Mouse (Mus musculus): ENCODE measurements around the gene Kcnn1. TPM values are rescaled to one million over a fixed set of nuclear protein-coding genes. Genes with fewer than 3 reads are reported as not detected.
A peak's percentile ranks its signal among the peaks of the same experiment; 100 is the strongest.

Gene Kcnn1
- total RNA-seq, 1 experiment from 2014 or later = not detected

DNA sequence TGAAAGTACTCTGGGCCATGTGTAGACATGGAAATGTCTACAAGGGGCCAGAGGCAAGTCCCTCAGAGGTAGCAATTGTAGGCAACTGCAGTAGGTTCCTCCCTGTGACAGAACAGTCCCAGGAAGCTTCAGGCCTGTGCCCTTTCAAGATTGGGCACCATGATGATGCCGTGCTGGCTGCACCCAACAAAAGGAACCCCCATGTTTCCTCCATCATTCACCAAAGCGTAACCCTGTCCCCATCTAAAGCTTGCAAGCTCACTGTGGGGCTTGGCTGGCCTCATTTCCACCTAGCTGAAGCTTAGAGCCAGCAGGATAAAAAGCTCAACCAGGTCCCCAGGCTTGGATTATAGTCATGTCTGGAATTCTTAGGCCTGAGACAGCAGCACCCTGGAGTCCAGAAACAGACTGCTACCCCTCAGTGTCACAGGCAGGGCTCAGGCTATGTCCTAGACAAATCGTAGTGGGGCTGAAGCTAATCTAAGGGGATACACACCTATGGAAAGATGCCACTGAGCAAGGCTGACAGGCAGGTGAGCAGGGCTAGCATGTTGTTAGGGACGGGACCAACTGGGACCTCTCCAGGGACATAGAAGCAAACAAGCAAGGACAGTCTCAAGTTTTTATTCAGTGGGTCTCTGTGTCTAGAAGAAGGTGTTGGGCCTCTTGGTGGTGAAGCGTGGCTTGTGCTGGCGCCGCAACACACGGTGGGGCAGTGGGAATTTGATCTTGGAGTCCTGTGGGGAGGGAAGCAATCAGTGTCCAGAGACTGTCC is 31.9 kb upstream of the Kcnn1 start:
- ATAC-seq (replicated peaks; ENCODE audit: insufficient number of reproducible peaks, low FRiP score, low TSS enrichment, poor library complexity, severe bottlenecking) = no peak

DNA sequence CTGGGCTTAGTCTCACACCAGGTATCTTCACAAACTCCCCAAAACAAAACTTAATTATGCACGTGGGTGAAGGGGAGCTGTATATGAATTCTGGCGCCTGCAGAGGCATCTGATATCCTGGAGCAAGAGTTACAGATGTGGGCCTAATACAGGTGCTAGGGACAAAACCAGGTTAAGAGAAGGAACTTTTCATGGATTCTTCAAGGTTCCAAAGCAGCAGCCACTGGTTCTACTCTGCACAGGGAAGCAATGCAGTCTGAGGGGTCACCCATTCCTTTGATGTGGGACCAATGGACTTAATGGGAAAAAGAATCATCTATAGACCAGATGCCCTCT is 31.3 kb upstream of the Kcnn1 start:
- ATAC-seq (replicated peaks; ENCODE audit: insufficient number of reproducible peaks, low FRiP score, low TSS enrichment, poor library complexity, severe bottlenecking) = no peak

DNA sequence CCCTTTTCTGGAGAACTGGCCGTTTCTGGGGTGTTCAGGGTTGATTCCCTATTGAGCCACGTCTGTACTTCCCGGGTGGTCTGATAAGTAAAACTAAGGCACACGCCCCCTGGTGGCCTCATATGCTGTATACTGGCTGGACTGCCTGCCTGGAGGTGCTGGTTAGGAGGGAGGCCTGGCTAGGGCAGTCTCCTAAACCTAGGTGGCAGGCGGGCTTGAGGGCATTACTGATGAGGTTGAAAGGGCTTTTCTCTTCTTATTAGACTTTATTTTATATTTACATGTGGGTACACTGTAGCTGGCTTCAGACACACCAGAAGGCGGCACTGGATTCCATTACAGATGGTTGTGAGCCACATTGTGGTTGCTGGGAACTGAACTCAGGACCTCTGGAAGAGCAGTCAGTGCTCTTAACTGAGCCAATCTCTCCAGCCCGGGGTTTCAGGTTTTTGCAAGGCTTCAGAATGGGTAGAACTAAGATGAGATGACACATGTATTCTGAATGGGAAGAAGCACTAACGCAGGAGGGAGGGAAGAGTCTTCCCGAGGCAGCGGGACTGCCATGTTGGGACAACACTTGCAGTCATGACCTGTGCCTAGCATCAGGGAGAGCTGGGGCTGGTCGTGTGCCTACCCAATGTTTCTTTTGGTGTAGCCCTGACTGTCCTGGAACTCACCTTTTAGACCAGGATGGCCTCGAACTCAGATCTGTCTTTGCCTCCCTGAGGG is 30.8 kb upstream of the Kcnn1 start:
- ATAC-seq (replicated peaks; ENCODE audit: insufficient number of reproducible peaks, low FRiP score, low TSS enrichment, poor library complexity, severe bottlenecking) = no peak

DNA sequence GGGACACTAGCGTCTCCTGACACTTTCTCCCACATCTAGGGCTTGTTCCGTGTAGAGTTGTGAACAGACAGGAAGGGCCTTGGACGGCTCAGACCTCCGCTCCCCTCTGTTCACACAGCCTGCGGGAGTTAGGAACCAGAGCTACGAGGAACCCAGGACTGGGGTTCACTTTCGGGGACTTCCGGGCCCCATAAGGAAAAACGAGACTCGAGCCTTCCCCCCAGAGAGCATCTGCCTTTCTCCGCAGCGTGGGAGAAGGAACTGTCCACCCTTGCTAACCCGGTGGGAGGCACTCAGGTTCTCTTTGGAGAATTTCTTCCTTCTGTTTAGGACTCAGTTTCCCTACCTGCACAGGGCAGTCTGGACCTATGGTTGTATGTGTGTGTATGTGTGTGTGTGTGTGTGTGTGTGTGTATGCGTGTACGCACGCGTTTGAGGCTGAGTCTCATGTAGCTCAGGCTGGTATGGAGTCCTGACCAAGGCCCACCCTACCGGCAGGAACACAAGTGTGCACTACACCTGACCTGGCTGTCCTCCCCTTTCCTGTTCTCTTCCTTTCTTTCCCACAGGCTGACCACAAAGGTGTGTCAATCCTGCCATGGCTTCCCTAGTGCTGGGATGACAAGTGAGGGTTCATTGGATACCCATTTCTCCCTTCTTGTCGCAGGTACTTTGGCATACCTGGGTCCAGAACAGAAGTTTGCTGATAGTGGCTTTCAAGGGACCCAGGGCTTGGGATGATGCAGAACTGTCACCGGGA is 30.0 kb upstream of the Kcnn1 start:
- ATAC-seq (replicated peaks; ENCODE audit: insufficient number of reproducible peaks, low FRiP score, low TSS enrichment, poor library complexity, severe bottlenecking) = no peak

DNA sequence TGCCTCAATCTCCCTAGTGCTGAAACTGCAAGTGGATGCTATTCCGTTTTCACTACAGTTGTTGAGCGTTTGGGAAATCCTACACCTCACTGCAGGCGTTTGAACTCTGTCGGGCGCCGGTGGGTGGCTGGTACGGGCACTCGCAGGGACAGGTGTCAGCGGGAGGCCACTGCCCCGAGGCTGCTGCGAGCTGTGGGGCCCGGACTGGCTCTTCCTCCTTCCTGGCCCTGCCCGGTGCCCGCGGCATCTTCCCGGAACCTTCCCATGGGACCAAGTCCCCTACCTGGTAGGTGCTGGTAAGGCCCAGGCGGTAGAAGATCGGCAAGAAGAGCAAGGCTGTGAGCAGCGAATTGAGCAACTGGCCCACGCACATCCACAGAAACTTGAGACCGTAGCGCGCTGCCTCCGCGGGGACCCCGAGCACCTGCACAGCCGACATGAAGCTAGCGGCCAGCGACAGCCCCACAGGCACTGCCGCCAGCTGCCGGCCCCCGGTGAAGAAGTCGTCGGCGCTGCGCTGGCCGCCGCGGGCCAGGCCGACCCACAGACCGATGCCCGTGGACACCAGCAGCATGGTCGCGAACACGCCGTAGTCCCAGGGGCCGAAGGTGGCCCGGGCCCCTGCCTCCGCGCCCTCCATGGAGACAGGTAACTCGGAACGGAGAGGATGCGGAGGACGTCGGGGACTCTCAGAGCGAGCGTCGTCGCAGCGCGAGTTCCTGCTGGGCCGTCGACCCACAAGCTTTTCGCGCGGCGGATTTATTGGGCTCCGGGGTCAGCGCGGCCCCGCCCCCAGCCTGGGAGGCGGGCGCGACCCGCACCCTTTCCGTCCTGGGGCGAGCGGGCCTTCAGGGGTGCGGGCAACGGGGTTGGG is 29.2 kb upstream of the Kcnn1 start, which contains the start of gene Slc5a5:
Gene Slc5a5 (minus strand): TSS at position 736 of the 874 bp plus-strand sequence.
- no peak for ATAC-seq (replicated peaks; ENCODE audit: insufficient number of reproducible peaks, low FRiP score, low TSS enrichment, poor library complexity, severe bottlenecking)

DNA sequence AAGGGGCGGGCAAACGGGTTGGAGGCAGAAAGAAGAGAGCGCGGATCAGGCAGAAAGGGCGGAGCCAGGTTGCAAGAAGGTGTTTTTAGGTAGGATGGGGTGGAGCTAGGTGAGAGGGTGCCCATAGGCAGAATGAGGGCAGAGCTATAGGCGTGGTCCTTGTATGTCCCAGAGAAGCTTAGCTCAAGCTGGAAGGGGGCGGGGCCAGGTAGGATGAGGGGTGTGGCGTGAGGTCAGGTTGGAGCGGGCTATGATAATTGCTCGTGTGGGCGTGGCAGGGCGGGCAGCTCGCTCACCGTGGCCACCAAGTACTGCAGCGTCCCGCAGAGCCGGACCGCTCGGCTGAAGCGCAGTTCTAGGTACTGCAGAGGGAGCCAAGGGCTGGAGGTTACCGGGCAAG is 28.3 kb upstream of the Kcnn1 start:
- ATAC-seq (replicated peaks; ENCODE audit: insufficient number of reproducible peaks, low FRiP score, low TSS enrichment, poor library complexity, severe bottlenecking) = no peak

DNA sequence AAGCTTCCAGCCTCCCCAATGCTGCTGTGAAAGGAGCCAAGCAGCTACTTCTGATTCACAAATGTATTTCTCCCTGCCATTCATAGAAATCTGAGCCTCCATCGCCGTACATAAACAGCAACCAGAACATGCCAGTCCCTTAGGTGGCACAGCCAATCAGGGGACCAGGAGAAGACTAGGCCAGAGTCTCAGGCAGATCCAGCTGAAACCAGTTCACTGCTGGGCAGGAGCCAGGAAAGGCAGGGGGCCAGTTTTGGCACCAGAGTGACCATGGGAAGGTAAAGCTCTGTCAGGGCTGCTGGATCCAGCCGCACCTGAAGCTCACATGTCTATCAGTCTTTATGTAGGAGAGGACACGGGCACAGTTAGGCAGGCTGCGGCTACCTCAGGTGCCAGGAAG is 27.6 kb upstream of the Kcnn1 start:
- ATAC-seq (replicated peaks; ENCODE audit: insufficient number of reproducible peaks, low FRiP score, low TSS enrichment, poor library complexity, severe bottlenecking) = no peak

DNA sequence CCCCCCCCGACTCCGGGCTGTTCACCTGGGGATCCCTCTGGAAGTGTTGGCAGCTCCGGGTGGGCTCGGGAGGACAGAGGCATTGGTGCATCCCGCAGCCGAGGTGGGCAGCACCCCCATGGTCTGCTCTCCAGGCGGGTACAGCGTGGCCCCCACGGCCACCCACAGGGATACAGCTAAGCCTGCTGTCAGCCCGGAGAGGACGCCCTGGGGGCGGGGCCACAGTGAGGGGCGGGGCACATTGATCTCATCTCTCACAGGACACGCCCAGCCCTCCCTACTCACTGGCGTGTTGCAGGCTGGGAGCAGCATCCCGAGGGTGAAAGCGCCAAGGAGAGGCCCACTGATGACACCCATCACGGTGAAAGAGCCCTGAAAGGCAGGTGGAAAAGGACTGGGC is 24.6 kb upstream of the Kcnn1 start:
- ATAC-seq (replicated peaks; ENCODE audit: insufficient number of reproducible peaks, low FRiP score, low TSS enrichment, poor library complexity, severe bottlenecking) = no peak

DNA sequence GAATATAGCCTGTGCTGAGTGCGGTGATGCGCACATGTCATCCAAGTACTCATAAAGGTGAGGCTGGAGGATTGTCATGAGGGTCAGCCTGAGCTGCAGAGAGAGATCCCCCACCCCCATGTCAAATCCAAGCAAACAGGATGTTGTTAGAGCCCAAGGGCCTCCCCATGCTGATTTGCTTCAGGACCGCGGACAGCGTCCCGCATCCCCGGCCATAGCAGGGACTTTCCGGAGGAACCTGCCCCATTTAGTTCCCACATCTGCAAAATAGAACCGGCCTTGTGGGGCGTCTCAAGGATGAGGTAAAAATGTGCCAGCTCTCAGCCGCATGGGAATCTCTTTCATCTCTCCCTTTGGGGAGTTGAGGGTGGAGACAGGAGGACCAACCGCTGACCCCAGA is 22.6 kb upstream of the Kcnn1 start:
- no peak; the same call in 1 of the 2 replicates for ATAC-seq (replicated peaks; ENCODE audit: insufficient number of reproducible peaks, low FRiP score, low TSS enrichment, poor library complexity, severe bottlenecking)

DNA sequence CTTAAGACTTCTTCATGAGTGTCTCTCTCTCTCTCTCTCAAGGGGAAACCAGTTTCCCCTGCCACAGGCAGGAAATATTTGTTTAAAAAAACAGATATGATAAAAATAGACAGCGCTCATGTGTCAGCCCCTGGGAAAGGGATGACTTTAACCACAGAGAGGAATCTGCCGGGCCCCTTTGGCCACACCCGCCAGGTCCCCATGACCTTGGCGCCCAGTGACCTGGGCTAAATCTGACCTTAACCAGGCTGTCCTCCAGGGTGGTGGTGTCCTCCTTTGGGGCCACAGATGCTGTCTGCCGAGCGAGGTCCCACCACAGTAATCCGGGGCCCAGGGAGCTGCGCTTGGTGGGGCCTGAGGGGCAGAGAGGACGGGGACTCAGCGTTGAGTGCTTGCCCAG is 21.6 kb upstream of the Kcnn1 start:
- no peak for ATAC-seq (replicated peaks; ENCODE audit: insufficient number of reproducible peaks, low FRiP score, low TSS enrichment, poor library complexity, severe bottlenecking)

DNA sequence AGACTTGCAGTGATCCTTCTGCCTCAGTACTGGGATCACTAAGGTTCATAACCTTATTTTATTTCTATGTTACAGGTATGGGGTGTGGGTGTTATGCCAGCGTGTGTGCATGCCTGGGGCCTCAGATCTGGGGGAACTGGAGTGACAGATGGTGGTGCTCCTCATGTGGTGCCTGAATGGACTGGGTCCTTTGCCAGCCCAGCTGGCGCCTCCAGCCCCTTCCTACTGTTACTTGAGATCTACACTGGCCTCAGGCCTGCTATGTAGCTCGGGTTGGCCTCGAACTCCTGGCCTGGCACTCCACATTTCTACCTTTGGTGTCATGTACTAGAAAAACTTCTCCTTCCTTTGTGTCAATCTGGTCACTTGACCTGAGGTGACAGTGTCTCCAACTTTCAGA is 21.1 kb upstream of the Kcnn1 start:
- ATAC-seq (replicated peaks; ENCODE audit: insufficient number of reproducible peaks, low FRiP score, low TSS enrichment, poor library complexity, severe bottlenecking) = no peak

DNA sequence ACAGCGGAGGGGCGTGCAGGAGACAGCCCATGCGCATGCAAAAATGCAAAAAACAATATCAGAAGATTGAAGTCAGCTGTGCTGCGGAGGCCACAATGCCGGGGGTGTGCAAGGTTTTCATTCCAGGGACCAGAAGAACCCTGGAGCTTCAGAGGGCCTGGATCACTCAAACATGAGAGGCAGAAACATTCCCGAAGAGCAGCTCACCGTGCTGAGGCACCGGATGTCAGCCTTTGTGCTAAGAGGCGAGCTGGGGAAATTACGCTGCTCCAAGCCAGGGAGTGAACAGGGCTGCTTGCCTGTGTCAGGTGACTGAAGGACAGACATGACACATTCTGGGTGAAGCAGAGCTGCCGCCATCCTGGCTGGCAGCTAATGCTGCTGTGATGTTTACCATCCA is 17.5 kb upstream of the Kcnn1 start:
- no peak for ATAC-seq (replicated peaks; ENCODE audit: insufficient number of reproducible peaks, low FRiP score, low TSS enrichment, poor library complexity, severe bottlenecking)

DNA sequence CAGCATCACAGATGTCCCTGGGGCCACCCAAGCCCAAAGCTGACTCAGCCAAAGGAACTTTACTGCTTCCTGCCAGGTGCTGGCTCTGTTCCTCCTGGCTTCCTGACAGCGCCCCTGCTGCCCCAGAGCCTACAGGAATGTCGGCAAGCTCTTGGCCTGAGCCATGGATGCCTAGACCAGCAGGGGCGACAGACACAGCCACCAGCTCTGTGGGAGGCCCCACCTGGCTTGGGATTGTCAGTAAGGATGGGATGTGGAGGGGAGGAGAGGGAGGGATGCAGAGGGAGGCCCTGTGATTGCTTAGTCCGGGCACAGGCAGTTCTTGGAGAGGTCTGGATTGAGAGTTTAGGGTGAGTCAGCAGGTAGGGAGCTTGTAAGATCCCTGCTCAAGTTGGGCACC is 17.1 kb upstream of the Kcnn1 start:
- no peak for ATAC-seq (replicated peaks; ENCODE audit: insufficient number of reproducible peaks, low FRiP score, low TSS enrichment, poor library complexity, severe bottlenecking)

DNA sequence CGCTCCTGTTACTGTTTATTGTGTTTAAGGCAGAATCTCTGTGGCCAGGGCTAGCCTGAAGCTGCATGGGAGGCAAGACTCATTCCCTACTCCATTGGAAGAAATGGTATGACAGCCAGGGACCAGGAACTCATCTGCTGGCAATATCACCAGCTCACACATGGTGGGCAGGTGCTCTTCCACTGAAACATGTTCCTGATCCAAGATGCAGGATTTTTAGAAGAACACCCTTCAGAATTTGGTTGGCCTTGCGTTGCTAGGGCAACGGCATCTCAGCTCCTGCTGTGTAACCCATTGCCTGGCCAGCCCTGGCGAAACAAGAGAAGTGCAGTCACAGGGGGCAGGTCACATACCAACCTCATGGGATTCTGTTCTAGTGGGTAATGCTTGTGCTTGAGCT is 16.4 kb upstream of the Kcnn1 start:
- no peak for ATAC-seq (replicated peaks; ENCODE audit: insufficient number of reproducible peaks, low FRiP score, low TSS enrichment, poor library complexity, severe bottlenecking)

DNA sequence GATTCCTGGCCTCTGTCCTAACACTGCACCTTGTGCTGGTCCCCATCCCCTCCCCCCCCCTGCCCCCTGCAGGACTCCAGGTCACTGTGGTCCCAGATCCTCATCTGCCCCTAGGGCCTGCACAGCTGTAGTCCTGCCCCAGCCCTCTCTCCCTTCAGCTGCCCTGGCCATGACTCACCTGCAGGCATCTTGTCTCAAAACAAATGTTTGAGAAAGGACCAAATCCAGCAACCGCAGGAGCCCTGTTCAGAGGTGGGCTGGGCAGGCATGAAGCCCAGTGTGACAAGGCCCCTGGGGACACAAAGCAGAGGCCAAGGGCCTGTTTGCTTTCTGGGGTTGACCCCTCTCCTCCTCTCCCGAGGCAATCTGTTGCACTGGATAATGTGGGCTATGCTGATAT is 15.1 kb upstream of the Kcnn1 start:
- ATAC-seq (replicated peaks; ENCODE audit: insufficient number of reproducible peaks, low FRiP score, low TSS enrichment, poor library complexity, severe bottlenecking) = no peak

DNA sequence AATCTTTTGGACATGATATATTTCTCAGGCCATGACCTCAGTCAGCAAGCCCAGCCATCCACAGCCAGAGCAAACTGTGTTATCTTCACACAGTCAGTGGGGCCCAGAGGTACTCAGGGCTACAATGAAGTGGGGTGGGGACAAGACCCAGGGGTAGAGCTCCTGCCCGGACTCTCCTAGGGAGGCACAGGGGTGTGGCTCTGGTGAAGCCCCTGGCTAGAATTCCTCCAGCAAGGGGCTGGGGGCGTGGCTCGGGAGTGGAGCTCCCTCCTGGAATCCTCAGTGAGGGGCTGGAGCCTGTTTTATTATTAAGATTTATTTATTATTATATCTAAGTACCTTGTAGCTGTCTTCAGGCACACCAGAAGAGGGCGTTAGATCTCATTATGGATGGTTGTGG is 13.3 kb upstream of the Kcnn1 start:
- no peak for ATAC-seq (replicated peaks; ENCODE audit: insufficient number of reproducible peaks, low FRiP score, low TSS enrichment, poor library complexity, severe bottlenecking)

DNA sequence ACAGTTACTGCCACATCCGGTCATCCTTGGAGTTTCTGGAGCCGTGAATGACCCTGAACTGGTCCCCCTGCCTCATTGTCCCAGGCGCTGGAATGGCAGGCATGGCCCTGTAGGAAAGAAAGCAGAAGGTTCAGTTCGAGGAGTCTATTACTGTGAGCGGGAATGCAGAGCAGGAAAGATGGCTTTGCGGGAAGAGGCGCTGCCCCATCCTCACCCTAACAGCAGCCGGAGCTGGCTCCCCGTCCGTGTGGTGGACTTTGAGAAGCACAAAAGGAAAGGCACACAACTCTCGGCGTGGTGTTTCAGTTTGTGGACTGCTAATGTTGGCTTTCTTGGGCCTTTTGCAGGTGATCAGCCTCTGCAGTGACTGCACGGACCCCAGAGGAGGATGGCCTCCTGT is 11.4 kb upstream of the Kcnn1 start:
- ATAC-seq (replicated peaks; ENCODE audit: insufficient number of reproducible peaks, low FRiP score, low TSS enrichment, poor library complexity, severe bottlenecking) = no peak

DNA sequence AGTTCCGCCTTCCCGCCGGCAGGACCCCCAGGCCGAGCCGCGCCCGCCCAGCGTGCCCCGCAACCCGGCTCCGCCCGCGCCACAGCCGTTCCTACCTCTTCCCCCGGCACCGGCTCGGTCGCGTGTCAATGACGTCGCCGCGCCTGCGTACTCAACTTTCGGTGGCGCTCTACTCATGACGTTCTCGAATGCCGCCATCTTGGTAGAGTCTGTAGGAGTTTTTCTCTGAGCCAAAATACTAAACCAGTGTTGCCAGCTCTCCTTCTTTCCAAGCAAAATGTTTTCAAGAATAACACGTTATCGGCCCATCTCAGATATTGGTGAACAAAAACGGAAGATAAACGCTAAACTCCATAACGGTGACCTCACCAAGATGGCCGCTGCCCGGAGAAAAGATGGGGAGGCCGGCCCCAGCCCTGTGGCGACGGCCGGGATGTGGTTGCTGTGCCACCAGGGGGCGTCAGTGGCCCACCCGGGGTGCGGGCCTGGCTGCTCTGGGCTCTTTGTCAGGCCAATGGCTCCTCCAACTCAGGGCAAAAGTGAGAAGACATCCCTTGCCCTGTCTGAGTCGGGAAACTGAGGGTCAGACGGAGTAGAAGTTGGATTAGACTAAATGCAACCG is 10.4 kb upstream of the Kcnn1 start, which contains the start of gene Ccdc124:
Gene Ccdc124 (minus strand): TSS at position 572 of the 622 bp plus-strand sequence.
- ATAC-seq (replicated peaks; ENCODE audit: insufficient number of reproducible peaks, low FRiP score, low TSS enrichment, poor library complexity, severe bottlenecking) = peak; percentile 62
